Mouse (Mus musculus): ENCODE data around the gene Scarb2. TPM values are rescaled to one million over a fixed set of nuclear protein-coding genes. Genes with fewer than 3 reads are reported as not detected.

Scarb2 gene
- polyA plus RNA-seq, 1 experiment = 8.4 TPM

- Histone ChIP-seq H3K4me1 (ENCODE audit: control insufficient read depth, insufficient read depth, insufficient read length, low read length) (peaks cover 8% of the 10 kb centered on the region; the same call in 1 of the 2 replicates), H3K27me3 (ENCODE audit: control insufficient read depth, insufficient read depth, low read length) (no peaks in the 10 kb centered on the region), H3K27ac (ENCODE audit: insufficient read depth, low read depth, low read length) (peak overlapping the region; percentile 49), H3K36me3 (ENCODE audit: control insufficient read depth, insufficient read depth, low read length) (peaks cover 7% of the 10 kb centered on the region), H3K4me3 (ENCODE audit: low read depth, low read length) (no peak overlapping the region)
- WGBS = 63% methylated on average over 8 of the region's 8 CpGs
- TF ChIP-seq POLR2A (IDR thresholded peaks at IDR 0.05; ENCODE audit: low read depth, low read length) = no peak
- no peak for TF ChIP-seq CTCF (IDR thresholded peaks at IDR 0.05; ENCODE audit: extremely low read depth, insufficient read length, insufficient replicate concordance, low read depth, low read length)
Observed at GRCm38 (mm10) chr5:92467102-92467766, 39.4 kb downstream of the Scarb2 start.

- peaks cover 6% of the 10 kb centered on the region for H3K36me3 ChIP-seq (ENCODE audit: control insufficient read depth, insufficient read depth, low read length)
- TF ChIP-seq POLR2A (IDR thresholded peaks at IDR 0.05; ENCODE audit: low read depth, low read length) (no peak), CTCF (IDR thresholded peaks at IDR 0.05; ENCODE audit: extremely low read depth, insufficient read length, insufficient replicate concordance, low read depth, low read length) (no peak)
- WGBS = 78% methylated on average over 5 of the region's 5 CpGs
- H3K27ac ChIP-seq (ENCODE audit: insufficient read depth, low read depth, low read length) = 0 out of 2 replicates have a peak overlapping the region, but pooled peaks have one; percentile 16
- peaks cover 8% of the 10 kb centered on the region; the same call in 1 of the 2 replicates for H3K4me1 ChIP-seq (ENCODE audit: control insufficient read depth, insufficient read depth, insufficient read length, low read length)
- no peaks in the 10 kb centered on the region for H3K27me3 ChIP-seq (ENCODE audit: control insufficient read depth, insufficient read depth, low read length)
- no peak overlapping the region for H3K4me3 ChIP-seq (ENCODE audit: low read depth, low read length)
Observed at GRCm38 (mm10) chr5:92465511-92465910, 41.1 kb downstream of the Scarb2 start.

- no peak overlapping the region for H3K27ac ChIP-seq (ENCODE audit: insufficient read depth, low read depth, low read length)
- TF ChIP-seq CTCF (IDR thresholded peaks at IDR 0.05; ENCODE audit: extremely low read depth, insufficient read length, insufficient replicate concordance, low read depth, low read length) (peak; percentile 86), POLR2A (IDR thresholded peaks at IDR 0.05; ENCODE audit: low read depth, low read length) (no peak)
- peaks cover 25% of the 10 kb centered on the region for H3K36me3 ChIP-seq (ENCODE audit: control insufficient read depth, insufficient read depth, low read length)
- no peaks in the 10 kb centered on the region for H3K4me1 ChIP-seq (ENCODE audit: control insufficient read depth, insufficient read depth, insufficient read length, low read length)
- no peaks in the 10 kb centered on the region for H3K27me3 ChIP-seq (ENCODE audit: control insufficient read depth, insufficient read depth, low read length)
- H3K4me3 ChIP-seq (ENCODE audit: low read depth, low read length) = no peak overlapping the region
- WGBS = 32% methylated on average over 5 of the region's 5 CpGs
Observed at GRCm38 (mm10) chr5:92461321-92461720, 45.3 kb downstream of the Scarb2 start.

- H3K27me3 ChIP-seq (ENCODE audit: control insufficient read depth, insufficient read depth, low read length) = no peaks in the 10 kb centered on the region
- no peak overlapping the region for H3K4me3 ChIP-seq (ENCODE audit: low read depth, low read length)
- peaks cover 39% of the 10 kb centered on the region for H3K36me3 ChIP-seq (ENCODE audit: control insufficient read depth, insufficient read depth, low read length)
- no peak overlapping the region for H3K27ac ChIP-seq (ENCODE audit: insufficient read depth, low read depth, low read length)
- TF ChIP-seq POLR2A (IDR thresholded peaks at IDR 0.05; ENCODE audit: low read depth, low read length) = no peak
- TF ChIP-seq CTCF (IDR thresholded peaks at IDR 0.05; ENCODE audit: extremely low read depth, insufficient read length, insufficient replicate concordance, low read depth, low read length) = no peak
- H3K4me1 ChIP-seq (ENCODE audit: control insufficient read depth, insufficient read depth, insufficient read length, low read length) = no peaks in the 10 kb centered on the region
- WGBS = 50% methylated on average over 5 of the region's 5 CpGs
Observed at GRCm38 (mm10) chr5:92458726-92459125, 47.9 kb downstream of the Scarb2 start.

- H3K4me1 ChIP-seq (ENCODE audit: control insufficient read depth, insufficient read depth, insufficient read length, low read length) = no peaks in the 10 kb centered on the region
- H3K27ac ChIP-seq (ENCODE audit: insufficient read depth, low read depth, low read length) = no peak overlapping the region
- peaks cover 48% of the 10 kb centered on the region for H3K36me3 ChIP-seq (ENCODE audit: control insufficient read depth, insufficient read depth, low read length)
- TF ChIP-seq POLR2A (IDR thresholded peaks at IDR 0.05; ENCODE audit: low read depth, low read length) = no peak
- WGBS = 59% methylated on average over 2 of the region's 2 CpGs
- no peak overlapping the region for H3K4me3 ChIP-seq (ENCODE audit: low read depth, low read length)
- H3K27me3 ChIP-seq (ENCODE audit: control insufficient read depth, insufficient read depth, low read length) = no peaks in the 10 kb centered on the region
Observed at GRCm38 (mm10) chr5:92457410-92457809, 49.2 kb downstream of the Scarb2 start.

GRCm38 (mm10) chr5:92452876-92453275 is 53.8 kb downstream of the Scarb2 start:
- H3K27ac ChIP-seq (ENCODE audit: insufficient read depth, low read depth, low read length) = no peak overlapping the region
- no peak overlapping the region for H3K4me3 ChIP-seq (ENCODE audit: low read depth, low read length)
- no peak for TF ChIP-seq CTCF (IDR thresholded peaks at IDR 0.05; ENCODE audit: extremely low read depth, insufficient read length, insufficient replicate concordance, low read depth, low read length)
- no peak for TF ChIP-seq POLR2A (IDR thresholded peaks at IDR 0.05; ENCODE audit: low read depth, low read length)
- H3K4me1 ChIP-seq (ENCODE audit: control insufficient read depth, insufficient read depth, insufficient read length, low read length) = no peaks in the 10 kb centered on the region
- 93% methylated on average over 5 of the region's 5 CpGs for WGBS
- no peaks in the 10 kb centered on the region for H3K27me3 ChIP-seq (ENCODE audit: control insufficient read depth, insufficient read depth, low read length)
- peaks cover 66% of the 10 kb centered on the region for H3K36me3 ChIP-seq (ENCODE audit: control insufficient read depth, insufficient read depth, low read length)

- H3K4me1 ChIP-seq (ENCODE audit: control insufficient read depth, insufficient read depth, insufficient read length, low read length) = no peaks in the 10 kb centered on the region
- H3K36me3 ChIP-seq (ENCODE audit: control insufficient read depth, insufficient read depth, low read length) = peaks cover 53% of the 10 kb centered on the region
- no peak overlapping the region for H3K27ac ChIP-seq (ENCODE audit: insufficient read depth, low read depth, low read length)
- H3K4me3 ChIP-seq (ENCODE audit: low read depth, low read length) = no peak overlapping the region
- TF ChIP-seq POLR2A (IDR thresholded peaks at IDR 0.05; ENCODE audit: low read depth, low read length) (no peak), CTCF (IDR thresholded peaks at IDR 0.05; ENCODE audit: extremely low read depth, insufficient read length, insufficient replicate concordance, low read depth, low read length) (no peak)
- no peaks in the 10 kb centered on the region for H3K27me3 ChIP-seq (ENCODE audit: control insufficient read depth, insufficient read depth, low read length)
- 93% methylated on average over 5 of the region's 5 CpGs for WGBS
Observed at GRCm38 (mm10) chr5:92446736-92447135, 59.9 kb downstream of the Scarb2 start.
